17 mouse cellular contexts compared by ENCODE assay signal in genomic region chr8:10879049-10879847, GRCm38 (mm10).
DNase-seq lines count a peak whose midpoint lies in the region; ATAC-seq and TF ChIP-seq lines count a peak whose summit lies in the region.
"Had no signal": no experiment of that assay in that cellular context is flagged by ENCODE, and none has a peak within 500 bp of the region (broad histone marks: within the 10 kb centered on the region; RNA-seq: fewer than 3 reads in every experiment).

No protein-coding gene starts in this region.

- H3K4me1 ChIP-seq in lung, adult 2 months (ENCODE audit: control insufficient read depth, insufficient read depth, low read length) = peaks cover 3% of the 10 kb centered on the region; the same call in 1 of the 2 replicates
- peaks cover 3% of the 10 kb centered on the region; the same call in 1 of the 2 replicates for H3K4me1 ChIP-seq in intestine, embryonic 16.5 days (ENCODE audit: control insufficient read depth, insufficient read depth, low read length)
- H3K4me1 ChIP-seq in liver, adult 2 months (ENCODE audit: control insufficient read depth, insufficient read depth, low read length) = peaks cover 29% of the 10 kb centered on the region
- H3K4me1 ChIP-seq in stomach, embryonic 16.5 days (ENCODE audit: control insufficient read depth, insufficient read depth, low read length) = 0 out of 2 replicates have a peak, but pooled peaks cover 6% of the 10 kb centered on the region
- no peaks in the 10 kb centered on the region for H3K4me1 ChIP-seq in hindbrain, postnatal 0 days (ENCODE audit: insufficient read depth, low read length)

- no peaks in the 10 kb centered on the region for H3K9me3 ChIP-seq in intestine, embryonic 16.5 days (ENCODE audit: control insufficient read depth, low read length)
- no peaks in the 10 kb centered on the region for H3K9me3 ChIP-seq in stomach, embryonic 16.5 days (replicated peaks; ENCODE audit: control insufficient read depth, low read length)
- H3K9me3 ChIP-seq in hindbrain, postnatal 0 days (ENCODE audit: low read length) = no peaks in the 10 kb centered on the region
- H3K9me3 ChIP-seq: embryonic facial prominence, embryonic 13.5 days; forebrain, embryonic 15.5 days; midbrain, embryonic 12.5 days had no signal

- peak overlapping the region; percentile 7; the same call in 1 of the 2 replicates for H3K27ac ChIP-seq in intestine, embryonic 16.5 days (ENCODE audit: low read length)
- peak overlapping the region; percentile 95 for H3K27ac ChIP-seq in liver, adult 2 months (replicated peaks; ENCODE audit: insufficient read depth, low read depth, low read length)
- 0 out of 2 replicates have a peak overlapping the region, but pooled peaks have one; percentile 4 for H3K27ac ChIP-seq in stomach, embryonic 16.5 days (ENCODE audit: low read length)
- H3K27ac ChIP-seq in hindbrain, postnatal 0 days = no peak overlapping the region
- H3K27ac ChIP-seq: embryonic facial prominence, embryonic 13.5 days; forebrain, embryonic 15.5 days; midbrain, embryonic 12.5 days had no signal

- H3K9ac ChIP-seq in intestine, embryonic 16.5 days (ENCODE audit: low read depth, low read length) = no peak overlapping the region
- peak overlapping the region; percentile 11; the same call in 1 of the 2 replicates for H3K9ac ChIP-seq in liver, adult 2 months (ENCODE audit: low read depth, low read length)
- no peak overlapping the region for H3K9ac ChIP-seq in stomach, embryonic 16.5 days (ENCODE audit: low read length)
- no peak overlapping the region for H3K9ac ChIP-seq in hindbrain, postnatal 0 days (replicated peaks; ENCODE audit: low read length)
- H3K9ac ChIP-seq: embryonic facial prominence, embryonic 13.5 days; forebrain, embryonic 15.5 days; midbrain, embryonic 12.5 days had no signal

- WGBS in lung, adult 2 months = 81% methylated on average over 10 of the region's 10 CpGs
- 73% methylated on average over 10 of the region's 10 CpGs for WGBS in intestine, embryonic 16.5 days
- WGBS in liver, adult 2 months = 25% methylated on average over 10 of the region's 10 CpGs
- WGBS in stomach, embryonic 16.5 days = 69% methylated on average over 10 of the region's 10 CpGs
- 81% methylated on average over 10 of the region's 10 CpGs for WGBS in hindbrain, postnatal 0 days

- no peaks in the 10 kb centered on the region for H3K36me3 ChIP-seq in intestine, embryonic 16.5 days (ENCODE audit: control insufficient read depth, insufficient read depth, low read length)
- H3K36me3 ChIP-seq in liver, adult 2 months (ENCODE audit: control insufficient read depth, insufficient read depth, low read length) = no peaks in the 10 kb centered on the region; the same call in 1 of the 2 replicates
- H3K36me3 ChIP-seq in stomach, embryonic 16.5 days (ENCODE audit: control insufficient read depth, insufficient read depth, low read length) = no peaks in the 10 kb centered on the region
- no peaks in the 10 kb centered on the region for H3K36me3 ChIP-seq in hindbrain, postnatal 0 days (ENCODE audit: insufficient read depth, low read length)
- H3K36me3 ChIP-seq: embryonic facial prominence, embryonic 13.5 days; forebrain, embryonic 15.5 days; midbrain, embryonic 12.5 days had no signal

- H3K79me2 ChIP-seq in liver, adult 2 months (ENCODE audit: control insufficient read depth, insufficient read depth, low read length) = no peaks in the 10 kb centered on the region

- no peak for TF ChIP-seq POLR2A in lung, adult 2 months (IDR thresholded peaks at IDR 0.05; ENCODE audit: borderline replicate concordance, extremely low read depth, low read depth, low read length)
- no peak for TF ChIP-seq POLR2A in liver, adult 2 months (IDR thresholded peaks at IDR 0.05; ENCODE audit: extremely low read depth, insufficient read depth, low read length)

- no peak overlapping the region for H3K4me2 ChIP-seq in intestine, embryonic 16.5 days (ENCODE audit: low read depth, low read length)
- no peak overlapping the region for H3K4me2 ChIP-seq in stomach, embryonic 16.5 days (ENCODE audit: low read depth, low read length)
- H3K4me2 ChIP-seq in hindbrain, postnatal 0 days (ENCODE audit: low read depth, low read length) = no peak overlapping the region
- H3K4me2 ChIP-seq: embryonic facial prominence, embryonic 13.5 days; forebrain, embryonic 15.5 days; midbrain, embryonic 12.5 days had no signal

- no peaks in the 10 kb centered on the region for H3K27me3 ChIP-seq in intestine, embryonic 16.5 days (replicated peaks; ENCODE audit: control insufficient read depth, insufficient read depth, low read length)
- H3K27me3 ChIP-seq in liver, adult 2 months (ENCODE audit: control insufficient read depth, insufficient read depth, low read length) = no peaks in the 10 kb centered on the region
- no peaks in the 10 kb centered on the region for H3K27me3 ChIP-seq in stomach, embryonic 16.5 days (ENCODE audit: control insufficient read depth, insufficient read depth, low read length)
- no peaks in the 10 kb centered on the region for H3K27me3 ChIP-seq in hindbrain, postnatal 0 days (ENCODE audit: insufficient read depth, low read length)
- H3K27me3 ChIP-seq: forebrain, embryonic 15.5 days; midbrain, embryonic 12.5 days had no signal

- no peak for DNase-seq in lung, adult 2 months
- DNase-seq in lung, postnatal 25 days (ENCODE audit: low spot score) = no peak
- DNase-seq in liver, adult 2 months (ENCODE audit: extremely low read depth, low read depth, low spot score) = peak; percentile 100
- DNase-seq in hindbrain, postnatal 0 days (ENCODE audit: low spot score) = no peak
- no peak for DNase-seq in embryo, embryonic 10 days (ENCODE audit: low spot score)
- DNase-seq: cerebellum, postnatal 14 days; gastrocnemius, postnatal 36 days; heart, postnatal 10 days; left cerebral cortex, postnatal 4 days; lung, postnatal 14 days; right cerebral cortex, postnatal 25 days had no signal

- peak; percentile 92 for ATAC-seq in intestine, embryonic 16.5 days
- peak; percentile 84 for ATAC-seq in stomach, embryonic 16.5 days (ENCODE audit: insufficient read depth, low FRiP score)
- no peak for ATAC-seq in hindbrain, postnatal 0 days
- ATAC-seq: CD4-positive, CD25-positive, alpha-beta regulatory T cell, adult 4 months; forebrain, embryonic 15.5 days had no signal

- no peak overlapping the region for H3K4me3 ChIP-seq in lung, adult 2 months (replicated peaks; ENCODE audit: extremely low read depth, low read depth, low read length)
- H3K4me3 ChIP-seq in intestine, embryonic 16.5 days (ENCODE audit: low read length) = no peak overlapping the region
- no peak overlapping the region for H3K4me3 ChIP-seq in liver, adult 2 months (ENCODE audit: insufficient read depth, low read depth, low read length)
- no peak overlapping the region for H3K4me3 ChIP-seq in stomach, embryonic 16.5 days (replicated peaks; ENCODE audit: low read length)
- H3K4me3 ChIP-seq in hindbrain, postnatal 0 days (ENCODE audit: low read length) = no peak overlapping the region
- H3K4me3 ChIP-seq: embryonic facial prominence, embryonic 13.5 days; forebrain, embryonic 15.5 days; midbrain, embryonic 12.5 days had no signal

- TF ChIP-seq CTCF in lung, adult 2 months (IDR thresholded peaks at IDR 0.05; ENCODE audit: insufficient read depth, low read length) = 0 out of 2 replicates have a peak, but pooled peaks have one; percentile 13
- peak; percentile 54 for TF ChIP-seq CTCF in liver, adult 2 months (IDR thresholded peaks at IDR 0.05; ENCODE audit: low read depth, low read length)
- no peak for TF ChIP-seq CTCF in hindbrain, postnatal 0 days (IDR thresholded peaks at IDR 0.05; ENCODE audit: low read depth)
